Mouse (Mus musculus) layer of hippocampus, postnatal 14 days (tissue): Measurements from ENCODE around the gene Ctxn2. TPM values are rescaled to one million over a fixed set of nuclear protein-coding genes. Genes with fewer than 3 reads are reported as not detected.

ENCODE experiments used
- DNase-seq, 2 experiments: peaks; one replicate each; pipeline ENCODE4 v3.0.0; 2021 to 2022; ENCODE audit warnings: low spot score in 2 of 2, mixed read lengths in 1 of 2
- total RNA-seq, 2 experiments: library from RNA; stranded (reverse); gene quantifications; 2 replicates each; pipeline ENCODE4 v1.2.3; 2021

The Ctxn2 gene
- total RNA-seq, 2 experiments from 2014 or later: 9.4 to 10.4 TPM

- DNase-seq: no peak
These were observed 56.4 kb downstream of the Ctxn2 start for GRCm38 (mm10) chr2:125192905-125193304.

GRCm38 (mm10) chr2:125196771-125197170 is 60.3 kb downstream of the Ctxn2 start:
- peak in 1 of 2 experiments; percentile 29 for DNase-seq

Other genes starting within 250 kb of the Ctxn2 start
- gene Slc24a5, start 68.6 kb upstream of the Ctxn2 start, total RNA-seq: 1 to 10 TPM in 1 of 2 experiments, under 1 TPM in 1; 0.64 to 1.2 TPM
- 100 to 1,000 TPM; 111 to 115 TPM for gene Myef2, start 13.0 kb upstream of the Ctxn2 start, total RNA-seq
- under 1 TPM in 1 of 2 experiments, not detected in 1; 0.07 TPM for gene Slc12a1, start 15.8 kb downstream of the Ctxn2 start, total RNA-seq
- gene Dut, start 110.5 kb downstream of the Ctxn2 start, total RNA-seq: 10 to 100 TPM; 31.4 to 32.6 TPM